Mouse (Mus musculus) hindbrain, embryonic 10.5 days (tissue): ENCODE results near the gene Gp1bb. TPM values are rescaled to one million over a fixed set of nuclear protein-coding genes. Genes with fewer than 3 reads are reported as not detected.

ENCODE experiments used
- DNase-seq: peaks from one replicate; pipeline ENCODE4 v3.0.0-alpha.2; 2017; ENCODE audit warnings: low spot score
- H3K27ac ChIP-seq: fragments of 300-500 bp; sonication (generic); 2 replicates; pipeline ENCODE4 v1.5.1; 2016; ENCODE audit warnings: mild to moderate bottlenecking, moderate library complexity
- H3K27me3 ChIP-seq: fragments of 300-500 bp; sonication (generic); 2 replicates; pipeline ENCODE4 v1.6.1; 2016; ENCODE audit warnings: mild to moderate bottlenecking; ENCODE audit not compliant: poor library complexity, insufficient read depth, severe bottlenecking
- H3K36me3 ChIP-seq: fragments of 300-500 bp; sonication (generic); 2 replicates; pipeline ENCODE4 v1.6.1; 2016; ENCODE audit warnings: mild to moderate bottlenecking, moderate library complexity
- H3K4me1 ChIP-seq: fragments of 300-500 bp; sonication (generic); replicated peaks from 2 replicates; pipeline ENCODE4 v1.6.1; 2016; ENCODE audit warnings: mild to moderate bottlenecking
- H3K4me3 ChIP-seq: fragments of 300-500 bp; sonication (generic); 2 replicates; pipeline ENCODE4 v1.5.1; 2016; ENCODE audit warnings: mild to moderate bottlenecking, moderate library complexity
- H3K9me3 ChIP-seq: fragments of 300-500 bp; sonication (generic); 2 replicates; pipeline ENCODE4 v1.6.1; 2016; ENCODE audit warnings: mild to moderate bottlenecking, moderate library complexity
- WGBS: fragments of 180-500 bp; shearing (Covaris S2); methylation state at CpG from one replicate; pipeline ENCODE4 v1.1.7; 2016; 5-methylcytosine and 5-hydroxymethylcytosine counted together
- polyA plus RNA-seq: library from polyadenylated mRNA; unstranded; fragments of >200 nt; fragmentation: Nextera tagmentation; extraction: Ambion mirVana; gene quantifications from 2 replicates; pipeline ENCODE4 v1.2.1, GENCODE M21; 2016

The Gp1bb gene
- polyA plus RNA-seq, 1 experiment from 2014 or later: 9.2 TPM

DNA sequence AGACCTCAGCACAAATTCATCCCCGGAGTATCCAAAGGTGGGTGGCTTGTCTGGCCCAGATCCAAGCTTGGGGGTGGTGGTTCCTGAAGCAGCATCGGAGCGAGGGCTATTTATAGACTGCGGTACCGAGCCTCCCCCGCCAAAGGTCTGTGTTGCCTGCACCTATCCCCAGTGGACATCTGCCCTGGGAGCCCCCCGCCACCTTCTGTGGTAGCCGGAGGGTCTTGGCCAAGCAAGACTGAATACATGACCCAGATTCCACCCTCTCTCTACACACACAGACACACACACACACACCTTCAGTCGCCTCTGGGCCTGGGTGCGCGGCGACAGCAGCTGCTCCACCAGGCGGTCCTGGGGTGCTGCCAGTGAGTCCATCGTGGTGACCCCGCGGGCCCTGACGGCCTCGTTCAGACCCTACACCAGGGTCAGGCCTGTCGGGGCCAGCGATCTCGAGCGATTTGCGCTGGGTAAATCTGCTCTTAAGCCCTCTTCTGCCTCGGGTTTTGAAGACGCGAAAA, 3.6 kb upstream of the Gp1bb start:
- WGBS: 8% methylated on average over 26 of the region's 26 CpGs
- Histone ChIP-seq H3K4me1 (peaks cover 72% of the 10 kb centered on the region), H3K27ac (peak overlapping the region; percentile 69)

DNA sequence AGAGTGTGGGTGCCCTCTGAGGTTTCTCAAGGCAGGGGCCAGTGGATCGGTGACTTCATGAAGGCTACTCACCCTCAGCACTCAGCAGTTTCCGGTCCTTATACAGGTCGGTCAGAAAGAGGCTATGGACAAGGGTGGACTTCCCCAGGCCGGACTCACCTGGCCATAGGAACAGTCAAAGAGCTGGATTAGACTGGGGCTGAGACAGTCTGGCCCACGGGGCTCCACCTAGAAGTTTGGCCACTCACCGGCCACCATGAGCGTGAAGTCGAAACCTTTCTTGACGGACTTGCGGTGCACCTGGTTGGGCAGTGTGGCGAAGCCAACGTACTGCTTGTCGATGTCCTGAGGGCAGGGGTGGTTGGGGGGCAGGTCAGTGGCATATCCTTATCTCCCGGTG, 2.9 kb upstream of the Gp1bb start:
- WGBS: 36% methylated on average over 14 of the region's 14 CpGs
- no peak for DNase-seq
- no peak overlapping the region for H3K4me3 ChIP-seq
- no peaks in the 10 kb centered on the region for H3K9me3 ChIP-seq
- H3K36me3 ChIP-seq: peaks cover 33% of the 10 kb centered on the region
- no peak overlapping the region for H3K27ac ChIP-seq
- H3K27me3 ChIP-seq: peaks cover 97% of the 10 kb centered on the region
- peaks cover 77% of the 10 kb centered on the region for H3K4me1 ChIP-seq

More for the DNA sequence above, 3.6 kb upstream of the Gp1bb start:
- Histone ChIP-seq H3K27me3 (peaks cover 97% of the 10 kb centered on the region), H3K9me3 (no peaks in the 10 kb centered on the region), H3K4me3 (peak overlapping the region; percentile 74), H3K36me3 (peaks cover 33% of the 10 kb centered on the region)
- no peak for DNase-seq

DNA sequence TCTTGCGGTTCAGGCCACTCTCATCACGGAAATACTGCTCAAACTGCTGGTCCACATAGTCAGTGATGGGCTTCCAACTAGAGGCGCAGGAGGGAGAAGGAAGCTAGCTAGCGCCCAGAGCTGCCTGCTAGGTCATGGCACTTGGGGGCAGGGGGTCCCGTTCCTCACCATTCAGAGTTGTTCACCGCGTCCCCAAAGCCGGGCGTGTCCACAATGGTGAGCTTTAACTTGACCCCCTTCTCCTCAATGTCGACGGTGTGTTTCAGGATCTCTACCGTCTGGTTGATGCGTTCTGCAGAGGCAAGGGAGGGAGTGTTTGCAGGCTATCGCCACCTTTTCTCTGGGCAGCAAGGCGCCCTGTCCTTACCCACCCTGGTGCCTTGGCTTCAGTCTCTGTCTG, 2.4 kb upstream of the Gp1bb start:
- DNase-seq: no peak
- Histone ChIP-seq H3K27me3 (peaks cover 99% of the 10 kb centered on the region), H3K27ac (no peak overlapping the region), H3K4me1 (peaks cover 77% of the 10 kb centered on the region), H3K36me3 (peaks cover 33% of the 10 kb centered on the region), H3K4me3 (no peak overlapping the region), H3K9me3 (no peaks in the 10 kb centered on the region)
- 20% methylated on average over 15 of the region's 15 CpGs for WGBS

DNA sequence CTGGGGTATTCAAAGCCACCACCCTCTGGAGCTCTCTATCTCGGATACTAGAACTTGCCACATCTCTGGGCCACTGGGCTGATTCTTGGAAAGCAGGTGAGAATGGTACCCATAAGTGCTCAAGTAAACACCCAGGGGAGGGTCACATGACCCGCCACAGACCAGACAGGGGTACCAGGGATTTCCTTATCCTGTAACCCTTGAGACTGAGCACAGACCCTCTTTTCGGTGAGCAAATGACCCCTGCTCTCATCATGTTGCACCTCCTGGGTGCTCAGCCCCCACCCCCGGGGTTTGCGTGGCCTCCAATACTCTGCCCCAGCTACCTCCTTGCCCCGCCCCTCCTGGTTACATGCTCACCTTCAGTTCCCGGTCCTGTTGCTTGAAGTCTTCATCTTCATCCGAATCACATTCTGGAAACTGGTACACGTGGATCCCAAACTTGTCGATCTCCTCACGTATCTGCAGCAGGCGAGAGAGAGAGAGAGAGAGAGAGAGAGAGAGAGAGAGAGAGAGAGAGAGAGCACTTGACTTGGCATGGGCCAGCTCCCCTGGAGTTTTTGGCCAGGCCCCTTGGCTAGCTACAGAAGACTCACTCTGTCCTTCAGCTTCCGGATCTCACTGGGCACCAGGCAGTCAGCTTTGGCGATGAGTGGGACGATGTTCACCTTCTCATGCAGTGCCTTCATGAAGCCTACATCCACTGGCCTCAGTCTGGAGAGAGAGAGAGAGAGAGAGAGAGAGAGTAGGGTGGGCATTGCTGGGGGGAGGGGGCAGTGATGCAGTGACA, 1.7 kb upstream of the Gp1bb start:
- peaks cover 77% of the 10 kb centered on the region for H3K4me1 ChIP-seq
- WGBS: 27% methylated on average over 15 of the region's 15 CpGs

DNA sequence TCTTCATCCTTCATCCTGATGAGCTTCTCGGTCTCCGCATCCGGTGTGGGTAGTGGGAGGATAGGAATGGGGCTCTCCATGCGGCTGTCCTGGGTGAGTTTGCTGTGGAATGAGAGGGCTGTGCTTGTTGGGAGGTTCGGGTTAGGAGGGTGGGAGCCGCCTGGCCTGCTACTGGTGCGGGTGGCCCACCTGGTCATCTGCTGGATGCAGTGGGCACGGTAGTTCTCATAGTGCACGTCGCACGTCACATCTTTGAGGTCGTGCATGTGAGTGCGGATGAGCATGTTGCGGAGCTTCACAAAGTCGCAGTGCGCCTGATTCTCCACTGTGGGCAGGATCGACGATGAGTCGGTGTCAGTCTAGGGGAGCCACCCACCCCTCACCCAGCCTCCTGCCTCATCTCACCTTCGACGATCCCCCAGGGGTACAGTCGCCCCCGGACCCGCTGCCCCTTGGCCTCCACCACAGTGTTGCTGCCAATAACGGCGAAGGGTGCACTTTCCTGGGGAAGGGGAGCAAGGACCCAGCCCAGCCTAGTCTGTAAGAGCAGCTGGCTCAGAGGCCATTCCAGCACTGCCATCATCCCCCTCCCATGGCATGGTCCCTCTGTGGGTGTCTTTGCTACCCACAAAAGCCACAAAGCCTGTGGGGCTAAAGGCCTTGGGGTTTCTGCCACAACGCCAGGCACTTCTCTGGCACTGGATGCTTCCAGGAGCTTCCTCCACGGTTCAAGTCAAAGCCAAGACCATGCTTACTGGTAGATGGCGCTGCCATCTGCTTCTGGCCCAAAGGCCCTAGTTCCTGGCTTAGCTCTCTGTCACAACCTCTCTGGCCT, 930 bp upstream of the Gp1bb start:
- Histone ChIP-seq H3K27me3 (peaks cover 100% of the 10 kb centered on the region), H3K27ac (no peak overlapping the region), H3K9me3 (no peaks in the 10 kb centered on the region), H3K36me3 (peaks cover 33% of the 10 kb centered on the region), H3K4me1 (peaks cover 77% of the 10 kb centered on the region), H3K4me3 (no peak overlapping the region)
- WGBS: 19% methylated on average over 29 of the region's 29 CpGs
- no peak for DNase-seq

More for the DNA sequence above, 1.7 kb upstream of the Gp1bb start:
- Histone ChIP-seq H3K36me3 (peaks cover 33% of the 10 kb centered on the region), H3K27me3 (peaks cover 100% of the 10 kb centered on the region), H3K27ac (no peak overlapping the region), H3K9me3 (no peaks in the 10 kb centered on the region), H3K4me3 (no peak overlapping the region)
- no peak for DNase-seq

DNA sequence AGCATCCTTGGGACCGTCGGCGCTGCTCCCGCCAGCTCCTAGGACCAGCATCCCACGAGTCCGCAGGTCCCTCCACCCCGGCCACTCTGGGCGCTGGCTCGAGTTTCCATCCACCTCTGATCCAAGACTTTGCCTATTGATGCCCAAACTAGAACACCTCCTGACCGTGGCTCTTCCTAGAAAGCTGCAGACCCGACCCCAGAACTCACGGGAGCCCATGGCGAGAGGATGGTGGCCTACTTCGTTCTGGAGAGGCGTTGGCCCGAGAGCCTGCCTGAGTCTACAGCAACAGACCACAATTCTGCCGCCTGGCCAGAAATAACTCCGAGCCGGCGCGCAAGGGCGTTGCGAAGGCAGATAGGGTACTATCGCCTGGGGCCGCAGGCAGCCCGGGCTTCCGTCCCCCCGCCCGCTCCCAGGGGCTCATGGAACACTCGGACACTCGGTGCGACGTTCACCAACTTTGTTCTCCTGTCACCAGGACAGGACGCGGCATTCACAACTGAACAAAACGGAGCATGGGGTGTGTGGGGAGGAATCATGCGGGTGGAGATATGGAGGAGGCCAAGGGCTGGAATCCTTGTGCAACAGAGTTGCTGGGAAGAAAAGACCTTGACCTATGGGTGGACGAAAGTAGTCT, 721 bp downstream of the Gp1bb start:
- H3K27me3 ChIP-seq: peaks cover 99% of the 10 kb centered on the region
- H3K4me3 ChIP-seq: peak overlapping the region; percentile 56
- DNase-seq: peak; percentile 54
- H3K4me1 ChIP-seq: peaks cover 76% of the 10 kb centered on the region
- no peaks in the 10 kb centered on the region for H3K9me3 ChIP-seq
- H3K36me3 ChIP-seq: peaks cover 33% of the 10 kb centered on the region
- H3K27ac ChIP-seq: no peak overlapping the region
- WGBS: 2% methylated on average over 38 of the region's 38 CpGs

DNA sequence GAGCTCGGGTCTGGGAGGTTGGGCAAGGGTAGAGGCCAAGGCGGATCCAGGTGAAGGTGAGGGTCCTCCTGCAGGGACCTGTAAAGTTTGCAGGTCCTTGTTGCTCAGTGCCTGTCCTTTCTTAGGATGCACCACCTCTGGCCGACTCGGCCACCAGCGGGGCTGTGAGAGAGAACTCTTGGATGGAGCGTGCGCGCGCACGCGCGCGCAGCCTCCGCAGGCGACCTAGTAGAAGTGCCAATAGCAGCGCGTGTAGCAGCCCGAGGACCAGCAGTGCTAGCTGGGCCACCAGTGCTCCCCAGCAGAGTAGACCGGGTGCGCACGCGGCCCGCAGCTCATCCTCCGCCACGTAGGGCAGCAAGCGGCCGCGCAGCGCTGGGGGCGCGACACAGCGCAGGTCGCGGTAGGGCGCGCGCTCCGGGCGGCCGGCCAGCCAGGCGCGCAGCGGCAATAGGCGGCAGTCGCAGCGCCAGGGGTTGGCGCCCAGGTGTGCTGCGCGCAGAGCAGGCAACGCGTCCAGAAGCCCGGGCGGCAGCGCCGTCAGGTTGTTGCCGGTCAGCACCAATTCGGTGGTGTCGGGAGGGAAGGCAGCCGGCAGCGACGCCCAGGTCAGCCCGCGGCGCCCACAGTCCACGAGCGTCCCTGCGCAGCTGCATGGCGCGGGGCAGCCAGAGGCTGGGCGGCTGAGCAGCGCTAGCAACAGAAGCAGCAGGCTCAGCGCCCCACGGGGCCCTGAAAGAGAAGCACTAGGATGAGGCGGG, 1.4 kb downstream of the Gp1bb start:
- Histone ChIP-seq H3K4me3 (peak overlapping the region; percentile 56), H3K9me3 (no peaks in the 10 kb centered on the region), H3K27ac (peak overlapping the region; percentile 17; the same call in 1 of the 2 replicates), H3K36me3 (peaks cover 33% of the 10 kb centered on the region), H3K4me1 (peaks cover 70% of the 10 kb centered on the region), H3K27me3 (peaks cover 99% of the 10 kb centered on the region)
- DNase-seq: peak; percentile 56
- under 1% methylated on average over 74 of the region's 74 CpGs for WGBS

DNA sequence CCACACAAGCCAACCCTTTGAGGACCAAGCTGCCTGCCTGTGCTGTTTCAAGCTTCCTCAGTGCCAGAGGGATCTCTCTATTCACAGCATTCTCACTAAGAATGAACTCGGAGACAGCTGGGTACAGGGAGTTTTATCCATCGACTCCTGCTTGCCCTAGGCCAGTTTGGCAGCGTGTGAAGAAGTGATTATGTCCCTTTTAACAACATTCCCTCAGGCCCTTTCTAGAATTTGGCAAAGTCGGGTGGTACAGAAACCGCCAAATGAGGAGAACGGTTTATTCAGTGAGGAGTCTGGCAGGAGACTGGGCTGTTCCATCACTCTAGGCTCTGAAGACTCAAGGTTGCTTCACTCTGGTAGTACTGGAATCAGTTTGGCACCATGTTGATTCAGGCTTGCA, 2.0 kb downstream of the Gp1bb start:
- H3K9me3 ChIP-seq: no peaks in the 10 kb centered on the region

DNA sequence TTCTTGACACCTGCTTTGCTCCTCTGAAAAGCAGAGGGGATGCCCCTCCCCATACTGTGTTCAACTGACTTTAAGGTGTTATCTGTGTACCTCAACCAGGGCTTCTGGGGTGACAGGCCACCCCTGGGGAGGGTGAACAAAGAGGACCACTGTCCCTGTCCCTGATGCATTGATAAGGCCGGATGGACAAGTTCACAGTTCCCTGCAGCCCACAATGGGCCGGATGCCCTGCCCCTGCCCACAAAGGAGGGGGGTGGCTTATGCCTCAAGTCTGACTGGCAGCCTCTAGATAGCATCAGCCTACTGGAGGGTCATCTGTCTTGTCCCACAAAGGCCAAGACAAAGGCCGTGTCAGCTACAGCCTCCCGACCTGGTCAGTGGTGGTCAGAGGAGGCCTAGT, 3.1 kb downstream of the Gp1bb start:
- Histone ChIP-seq H3K4me3 (no peak overlapping the region), H3K27me3 (peaks cover 99% of the 10 kb centered on the region), H3K4me1 (peaks cover 69% of the 10 kb centered on the region), H3K27ac (no peak overlapping the region), H3K9me3 (no peaks in the 10 kb centered on the region), H3K36me3 (peaks cover 22% of the 10 kb centered on the region)
- no peak for DNase-seq
- WGBS: 37% methylated on average over 4 of the region's 4 CpGs

More for the DNA sequence above, 2.0 kb downstream of the Gp1bb start:
- peaks cover 67% of the 10 kb centered on the region for H3K4me1 ChIP-seq
- H3K4me3 ChIP-seq: no peak overlapping the region
- no peak overlapping the region for H3K27ac ChIP-seq
- 21% methylated on average over 6 of the region's 6 CpGs for WGBS
- H3K36me3 ChIP-seq: peaks cover 33% of the 10 kb centered on the region
- peaks cover 99% of the 10 kb centered on the region for H3K27me3 ChIP-seq
- no peak for DNase-seq

DNA sequence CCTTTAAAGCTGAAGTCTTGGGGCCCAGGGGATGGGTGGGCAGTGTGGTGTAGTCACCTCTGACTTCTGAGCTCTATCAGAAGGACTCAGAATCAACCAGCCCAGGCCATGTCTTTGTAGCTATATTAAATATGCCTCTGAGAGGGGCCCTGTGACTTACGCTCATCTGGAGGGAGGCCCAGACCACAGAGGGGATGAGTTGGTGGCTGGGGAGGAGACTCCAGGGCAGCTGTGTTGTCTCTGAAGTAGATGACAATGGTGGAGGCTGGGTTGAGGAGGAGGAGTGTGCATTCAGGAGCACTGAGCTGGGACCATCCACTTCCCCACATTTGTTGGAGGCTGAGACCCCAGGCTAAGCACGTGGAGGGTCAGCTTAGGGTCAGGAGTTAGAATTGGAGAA, 3.9 kb downstream of the Gp1bb start:
- DNase-seq: no peak
- no peak overlapping the region for H3K27ac ChIP-seq

DNA sequence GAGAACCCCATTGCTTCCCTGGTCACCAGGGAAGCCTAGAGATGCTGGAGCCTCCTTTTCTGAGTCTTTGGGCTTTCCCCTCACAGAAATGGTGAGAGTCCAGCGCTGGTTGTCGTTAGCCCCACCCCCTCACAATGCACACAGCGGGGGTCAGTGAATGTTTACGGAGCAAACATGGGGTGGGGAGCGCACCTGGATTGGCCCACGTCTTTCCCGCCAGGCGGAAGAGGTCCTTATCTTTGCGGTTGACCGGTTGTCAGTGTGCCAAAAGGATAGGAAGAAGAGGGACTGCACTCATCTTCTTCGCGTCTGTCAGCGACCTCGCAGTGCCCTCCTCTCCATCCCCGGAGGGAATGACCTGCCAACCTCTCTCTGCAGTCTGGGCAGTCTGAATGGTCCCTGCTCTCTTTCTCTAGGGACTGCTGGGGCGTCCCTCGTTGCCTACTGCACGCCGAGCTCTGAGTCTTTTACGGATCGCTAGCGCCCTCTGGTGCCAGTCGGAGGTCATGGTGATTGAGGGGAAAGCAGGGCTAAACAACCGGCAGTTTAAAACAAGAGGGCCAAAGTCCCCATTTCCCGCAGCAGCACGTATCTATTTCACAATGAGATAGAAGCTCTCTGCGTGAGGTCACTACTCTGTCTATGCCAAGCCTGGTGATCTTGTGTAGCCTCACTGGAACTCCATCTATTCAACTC, 4.7 kb downstream of the Gp1bb start:
- Histone ChIP-seq H3K27me3 (peaks cover 99% of the 10 kb centered on the region), H3K36me3 (peaks cover 6% of the 10 kb centered on the region), H3K27ac (peak overlapping the region; percentile 3; the same call in 1 of the 2 replicates), H3K9me3 (no peaks in the 10 kb centered on the region), H3K4me1 (peaks cover 66% of the 10 kb centered on the region), H3K4me3 (peak overlapping the region; percentile 39)
- peak; percentile 89 for DNase-seq
- 2% methylated on average over 27 of the region's 27 CpGs for WGBS

More for the DNA sequence above, 3.9 kb downstream of the Gp1bb start:
- H3K4me1 ChIP-seq: peaks cover 68% of the 10 kb centered on the region
- WGBS: 45% methylated on average over 2 of the region's 2 CpGs
- H3K36me3 ChIP-seq: peaks cover 13% of the 10 kb centered on the region
- no peaks in the 10 kb centered on the region for H3K9me3 ChIP-seq
- H3K27me3 ChIP-seq: peaks cover 99% of the 10 kb centered on the region
- H3K4me3 ChIP-seq: no peak overlapping the region
